In the genomic region with DNA sequence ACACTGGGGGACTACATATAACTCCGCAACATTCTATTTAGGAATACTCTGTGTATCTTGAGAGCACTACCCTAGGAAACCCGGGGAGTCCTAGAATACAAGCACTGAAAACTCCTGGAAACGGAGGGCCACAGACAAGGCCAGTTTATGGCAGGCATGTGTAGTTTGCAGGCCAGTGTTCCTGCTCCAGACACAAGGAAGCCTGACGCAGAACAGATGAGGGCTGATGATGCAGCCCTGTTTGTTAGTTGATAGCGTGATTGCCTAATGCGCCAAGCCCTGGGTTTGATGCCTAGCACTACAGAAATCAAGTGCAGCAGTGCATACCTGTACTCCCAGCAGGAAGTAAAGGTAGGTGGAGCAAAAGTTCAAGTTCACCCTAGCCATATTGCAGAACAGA, we compare ENCODE assay signal across 16 mouse cellular contexts. TPM values are rescaled to one million over a fixed set of nuclear protein-coding genes. Genes with fewer than 3 reads are reported as not detected.
A peak's percentile ranks its signal among the peaks of the same experiment; 100 is the strongest.
DNase-seq lines count a peak whose midpoint lies in the region; ATAC-seq and TF ChIP-seq lines count a peak whose summit lies in the region.
"Had no signal": no experiment of that assay in that cellular context is flagged by ENCODE, and none has a peak within 500 bp of the region (broad histone marks: within the 10 kb centered on the region; RNA-seq: fewer than 3 reads in every experiment).

No protein-coding gene starts in this region.

- no peak for DNase-seq in gastrocnemius, adult 2 months
- no peak for DNase-seq in gastrocnemius, postnatal 25 days
- DNase-seq in liver: no peak
- no peak for DNase-seq in layer of hippocampus, adult 11-12 months (ENCODE audit: low spot score)
- DNase-seq in cerebellum, adult 2 months: no peak
- DNase-seq: adrenal gland, postnatal 10 days; cerebellum, adult 11-12 months; gastrocnemius, postnatal 14 days; heart, postnatal 14 days; kidney, postnatal 14 days; right cerebral cortex, adult 18-20 months; thymus, adult 2 months had no signal

- H3K27me3 ChIP-seq in liver, embryonic 12.5 days (replicated peaks): peaks cover 22% of the 10 kb centered on the region
- H3K27me3 ChIP-seq in intestine, embryonic 15.5 days (replicated peaks): no peaks in the 10 kb centered on the region
- no peaks in the 10 kb centered on the region for H3K27me3 ChIP-seq in myocyte (ENCODE audit: control insufficient read depth, insufficient read depth, insufficient read length)
- H3K27me3 ChIP-seq in cerebellum, adult 2 months (ENCODE audit: control insufficient read depth, insufficient read depth, low read length): no peaks in the 10 kb centered on the region

- H3K36me3 ChIP-seq in liver, embryonic 12.5 days: no peaks in the 10 kb centered on the region
- H3K36me3 ChIP-seq in intestine, embryonic 15.5 days: no peaks in the 10 kb centered on the region
- no peaks in the 10 kb centered on the region for H3K36me3 ChIP-seq in myocyte (ENCODE audit: control insufficient read depth, insufficient read depth)

- no peak for TF ChIP-seq POLR2A in myocyte (IDR thresholded peaks at IDR 0.05; ENCODE audit: insufficient read length, low read depth)
- no peak for TF ChIP-seq POLR2A in cerebellum, adult 2 months (IDR thresholded peaks at IDR 0.05; ENCODE audit: borderline replicate concordance, insufficient read depth, low read length)

- WGBS in liver, embryonic 12.5 days (ENCODE audit: insufficient replicate concordance): 66% methylated on average over 6 of the region's 6 CpGs
- WGBS in intestine, embryonic 15.5 days: 44% methylated on average over 6 of the region's 6 CpGs
- 76% methylated on average over 6 of the region's 6 CpGs for WGBS in cerebellum, adult 2 months

- intact Hi-C loops in gastrocnemius, adult 2 months (cut with DNase I): no loop called here

- H3K4me1 ChIP-seq in liver, embryonic 12.5 days: peaks cover 31% of the 10 kb centered on the region
- H3K4me1 ChIP-seq in intestine, embryonic 15.5 days (replicated peaks): 0 out of 2 replicates have a peak, but pooled peaks cover 8% of the 10 kb centered on the region
- 0 out of 2 replicates have a peak, but pooled peaks cover 3% of the 10 kb centered on the region for H3K4me1 ChIP-seq in cerebellum, adult 2 months (ENCODE audit: control insufficient read depth, insufficient read depth, low read length)

- no peak overlapping the region for H3ac ChIP-seq in myocyte (ENCODE audit: control insufficient read depth, insufficient read length)

- no peak for ATAC-seq in liver, embryonic 12.5 days
- no peak for ATAC-seq in intestine, embryonic 15.5 days
- ATAC-seq: forebrain, embryonic 16.5 days had no signal

- no peak overlapping the region for H3K27ac ChIP-seq in gastrocnemius, adult 2 months
- H3K27ac ChIP-seq in liver, embryonic 12.5 days: no peak overlapping the region
- no peak overlapping the region for H3K27ac ChIP-seq in intestine, embryonic 15.5 days
- no peak overlapping the region for H3K27ac ChIP-seq in cerebellum, adult 2 months (ENCODE audit: insufficient read depth, low read length)

- no peaks in the 10 kb centered on the region for H3K79me2 ChIP-seq in myocyte (ENCODE audit: control insufficient read depth, insufficient read depth)

- no peak for TF ChIP-seq CTCF in gastrocnemius, adult 2 months (IDR thresholded peaks at IDR 0.05)
- no peak for TF ChIP-seq CTCF in cerebellum, adult 2 months (IDR thresholded peaks at IDR 0.05; ENCODE audit: borderline replicate concordance, insufficient read depth, low read depth, low read length)

- H3K4me3 ChIP-seq in gastrocnemius, adult 2 months: peak overlapping the region; percentile 78
- peak overlapping the region; percentile 13; the same call in 1 of the 2 replicates for H3K4me3 ChIP-seq in liver, embryonic 12.5 days
- H3K4me3 ChIP-seq in intestine, embryonic 15.5 days (replicated peaks): peak overlapping the region; percentile 19
- peak overlapping the region; percentile 52 for H3K4me3 ChIP-seq in myocyte
- H3K4me3 ChIP-seq in cerebellum, adult 2 months (replicated peaks; ENCODE audit: insufficient read depth, low read depth, low read length): no peak overlapping the region

- H3K4me2 ChIP-seq in liver, embryonic 12.5 days: no peak overlapping the region
- peak overlapping the region; percentile 37 for H3K4me2 ChIP-seq in intestine, embryonic 15.5 days (replicated peaks)
- peak overlapping the region; percentile 87 for H3K4me2 ChIP-seq in myocyte (ENCODE audit: low read depth)

- no peak overlapping the region for H3K9ac ChIP-seq in liver, embryonic 12.5 days
- H3K9ac ChIP-seq in intestine, embryonic 15.5 days: no peak overlapping the region

- no peaks in the 10 kb centered on the region for H3K9me3 ChIP-seq in liver, embryonic 12.5 days (replicated peaks)
- no peaks in the 10 kb centered on the region for H3K9me3 ChIP-seq in intestine, embryonic 15.5 days

TF ChIP-seq in myocyte, 11 proteins besides CTCF, POLR2A, EP300 and RAD21:
- no peak for TF ChIP-seq REST (IDR thresholded peaks at IDR 0.05; ENCODE audit: insufficient read depth, insufficient read length)
- TF ChIP-seq TCF12 (IDR thresholded peaks at IDR 0.05; ENCODE audit: insufficient read depth, poor library complexity, severe bottlenecking): no peak
- TF ChIP-seq MAX (IDR thresholded peaks at IDR 0.05; ENCODE audit: low read depth): no peak
- no peak for TF ChIP-seq TCF3 (IDR thresholded peaks at IDR 0.05; ENCODE audit: insufficient read length, low read depth)
- no peak for TF ChIP-seq POLR2AphosphoS2 (IDR thresholded peaks at IDR 0.05; ENCODE audit: insufficient read length, low read depth)
- TF ChIP-seq USF1 (IDR thresholded peaks at IDR 0.05; ENCODE audit: low read depth): no peak
- no peak for TF ChIP-seq E2F4 (IDR thresholded peaks at IDR 0.05; ENCODE audit: insufficient read depth)
- no peak for TF ChIP-seq MYOD1 (IDR thresholded peaks at IDR 0.05; ENCODE audit: control insufficient read depth in 1 of 3, insufficient read length in 2 of 3, low read depth in 2 of 3)
- TF ChIP-seq SRF (IDR thresholded peaks at IDR 0.05; ENCODE audit: control insufficient read depth, insufficient read length, low read depth): no peak
- no peak for TF ChIP-seq MYOG (IDR thresholded peaks at IDR 0.05; ENCODE audit: control insufficient read depth in 1 of 3, insufficient read depth in 1 of 3, insufficient read length in 2 of 3, low read depth in 2 of 3)
- TF ChIP-seq CEBPB (IDR thresholded peaks at IDR 0.05; ENCODE audit: insufficient read depth, poor library complexity, severe bottlenecking): no peak

RNA-seq across cellular contexts. Expression of gene Myo1d, which starts 1.7 kb away (rescaled TPM):
- 1 to 10 TPM; 2.7 to 5.3 TPM for total RNA-seq in gastrocnemius, adult 2 months (2021)
- 1 to 10 TPM; 3.0 to 3.9 TPM for total RNA-seq in gastrocnemius, postnatal 25 days (2021)
- polyA plus RNA-seq in liver, embryonic 12.5 days (2016; fragmentation: Nextera tagmentation; extraction: Ambion mirVana): 6.5 and 6.9 TPM in 2 replicates
- polyA plus RNA-seq in intestine, embryonic 15.5 days (2015; fragmentation: Nextera tagmentation; extraction: Ambion mirVana): 68.2 and 72.3 TPM in 2 replicates
- 10.5 TPM for polyA plus RNA-seq in myocyte (2012; fragmentation: generic; extraction: Trizol)
- polyA plus RNA-seq in cerebellum, adult 2 months (2012; rRNA removed): 14.3 and 16.9 TPM in 2 replicates

RNA-seq across cellular contexts. Expression of gene Tmem98, which starts 31.8 kb away (rescaled TPM):
- total RNA-seq in gastrocnemius, adult 2 months (2021): 1 to 10 TPM in 1 of 2 experiments, under 1 TPM in 1; 0.87 to 1.3 TPM
- total RNA-seq in gastrocnemius, postnatal 25 days (2021): 1 to 10 TPM; 2.5 TPM
- polyA plus RNA-seq in liver, embryonic 12.5 days (2016; fragmentation: Nextera tagmentation; extraction: Ambion mirVana): 19.6 and 20.1 TPM in 2 replicates
- polyA plus RNA-seq in intestine, embryonic 15.5 days (2015; fragmentation: Nextera tagmentation; extraction: Ambion mirVana): 214 and 215 TPM in 2 replicates
- polyA plus RNA-seq in myocyte (2012; fragmentation: generic; extraction: Trizol): 60.7 TPM
- 27.8 and 34.0 TPM in 2 replicates for polyA plus RNA-seq in cerebellum, adult 2 months (2012; rRNA removed)
